Mouse (Mus musculus) forebrain, postnatal 0 days (tissue): ENCODE data around the gene Lactbl1. TPM values are rescaled to one million over a fixed set of nuclear protein-coding genes. Genes with fewer than 3 reads are reported as not detected.

Source experiments
- ATAC-seq: fragments of 200-750 bp; cut with Nextera tagmentation; 2 replicates; pipeline ENCODE4 v1.8.0; 2017; ENCODE audit warnings: mild to moderate bottlenecking, moderate library complexity
- DNase-seq: peaks from one replicate; pipeline ENCODE4 v3.0.0-alpha.2; 2015
- H3K27ac ChIP-seq: fragments of 300-500 bp; sonication (generic); 2 replicates; pipeline ENCODE4 v1.5.1; 2014; ENCODE audit warnings: low read depth, mild to moderate bottlenecking, antibody characterized with exemption, low read length, moderate library complexity, mixed read lengths
- H3K27me3 ChIP-seq: fragments of 300-500 bp; sonication (generic); 2 replicates; pipeline ENCODE4 v1.6.1; 2014; ENCODE audit warnings: mild to moderate bottlenecking, low read length, mixed read lengths; ENCODE audit not compliant: insufficient read depth
- H3K36me3 ChIP-seq: fragments of 300-500 bp; sonication (generic); 2 replicates; pipeline ENCODE4 v1.6.1; 2014; ENCODE audit warnings: mild to moderate bottlenecking, moderate library complexity; ENCODE audit not compliant: insufficient read depth
- H3K4me1 ChIP-seq: fragments of 300-500 bp; sonication (generic); 2 replicates; pipeline ENCODE4 v1.6.1; 2014; ENCODE audit warnings: antibody characterized with exemption; ENCODE audit not compliant: insufficient read depth
- H3K4me2 ChIP-seq: fragments of 300-500 bp; sonication (generic); 2 replicates; pipeline ENCODE4 v1.6.1; 2014; ENCODE audit warnings: low read depth, mild to moderate bottlenecking, moderate library complexity
- H3K4me3 ChIP-seq: fragments of 300-500 bp; sonication (generic); 2 replicates; pipeline ENCODE4 v1.5.1; 2014; ENCODE audit warnings: low read depth, low read length, mixed read lengths
- H3K9ac ChIP-seq: fragments of 300-500 bp; sonication (generic); 2 replicates; pipeline ENCODE4 v1.6.1; 2014; ENCODE audit warnings: mild to moderate bottlenecking
- H3K9me3 ChIP-seq: fragments of 300-500 bp; sonication (generic); 2 replicates; pipeline ENCODE4 v1.6.1; 2016; ENCODE audit warnings: low read length
- CTCF ChIP-seq: sonication (generic); IDR thresholded peaks from 2 replicates; pipeline ENCODE4 v1.5.1; 2016; ENCODE audit warnings: antibody characterized with exemption, control low read depth, low read depth
- WGBS: fragments of 180-500 bp; shearing (Covaris S2); extraction: QIAGEN DNeasy Blood & Tissue Kit; methylation state at CpG from one replicate; pipeline ENCODE4 v1.1.7; 2014; 5-methylcytosine and 5-hydroxymethylcytosine counted together
- polyA plus RNA-seq: library from polyadenylated mRNA; unstranded; fragments of >200 nt; fragmentation: Nextera tagmentation; extraction: Ambion mirVana; gene quantifications from 2 replicates; pipeline ENCODE4 v1.2.1, GENCODE M21; 2015
- total RNA-seq: library from RNA; depleted of rRNA; stranded (reverse); fragments of >200 nt; gene quantifications from 2 replicates; pipeline ENCODE4 v1.2.3, GENCODE M21; 2014; rRNA removed

Gene Lactbl1
- total RNA-seq (0.15 and 0.24 TPM in 2 replicates), polyA plus RNA-seq (0.05 and 0.10 TPM in 2 replicates)

- no peak within 1 kb of the TSS for H3K4me3 ChIP-seq
- DNase-seq = no peak
- no peaks in the 10 kb centered on the region for H3K9me3 ChIP-seq
- no peak for TF ChIP-seq CTCF
- no peak within 1 kb of the TSS for H3K4me2 ChIP-seq
- H3K4me1 ChIP-seq = no peaks in the 10 kb centered on the region
- no peaks in the 10 kb centered on the region for H3K27me3 ChIP-seq
- 26% methylated on average over 6 of the region's 6 CpGs for WGBS
- no peak within 1 kb of the TSS for H3K9ac ChIP-seq
- no peak within 1 kb of the TSS for H3K27ac ChIP-seq
- no peaks in the 10 kb centered on the region for H3K36me3 ChIP-seq
- ATAC-seq = no peak
Measured at GRCm38 (mm10) chr4:136622388-136622787, at the start of gene Lactbl1. Gene Lactbl1, plus strand, starts transcription at chr4:136622621.

GRCm38 (mm10) chr4:136581885-136582284, 40.5 kb upstream of the Lactbl1 start:
- H3K27ac ChIP-seq = no peak overlapping the region
- no peak for TF ChIP-seq CTCF
- WGBS = 95% methylated on average over 3 of the region's 3 CpGs

GRCm38 (mm10) chr4:136587221-136587827, 35.1 kb upstream of the Lactbl1 start:
- DNase-seq (no peak), ATAC-seq (no peak)
- H3K27me3 ChIP-seq = no peaks in the 10 kb centered on the region
- no peak overlapping the region for H3K4me3 ChIP-seq
- H3K4me2 ChIP-seq = no peak overlapping the region
- H3K27ac ChIP-seq = no peak overlapping the region
- no peak for TF ChIP-seq CTCF
- no peaks in the 10 kb centered on the region for H3K9me3 ChIP-seq
- H3K9ac ChIP-seq = no peak overlapping the region
- no peaks in the 10 kb centered on the region for H3K4me1 ChIP-seq
- H3K36me3 ChIP-seq = peaks cover 2% of the 10 kb centered on the region; the same call in 1 of the 2 replicates
- 88% methylated on average over 4 of the region's 4 CpGs for WGBS

More at GRCm38 (mm10) chr4:136581885-136582284, 40.5 kb upstream of the Lactbl1 start:
- H3K27me3 ChIP-seq = no peaks in the 10 kb centered on the region
- H3K9me3 ChIP-seq = no peaks in the 10 kb centered on the region
- DNase-seq (no peak), ATAC-seq (no peak)
- no peaks in the 10 kb centered on the region; the same call in 1 of the 2 replicates for H3K36me3 ChIP-seq
- no peaks in the 10 kb centered on the region for H3K4me1 ChIP-seq
- H3K4me2 ChIP-seq = no peak overlapping the region
- no peak overlapping the region for H3K4me3 ChIP-seq
- H3K9ac ChIP-seq = no peak overlapping the region

- 96% methylated on average over 4 of the region's 4 CpGs for WGBS
- Histone ChIP-seq H3K9ac (no peak overlapping the region), H3K4me2 (no peak overlapping the region), H3K36me3 (peaks cover 2% of the 10 kb centered on the region; the same call in 1 of the 2 replicates), H3K27me3 (no peaks in the 10 kb centered on the region), H3K4me1 (no peaks in the 10 kb centered on the region), H3K27ac (no peak overlapping the region), H3K4me3 (no peak overlapping the region), H3K9me3 (no peaks in the 10 kb centered on the region)
- TF ChIP-seq CTCF = no peak
- ATAC-seq (no peak), DNase-seq (no peak)
Measured at GRCm38 (mm10) chr4:136588003-136588402, 34.4 kb upstream of the Lactbl1 start.

- DNase-seq = no peak
- Histone ChIP-seq H3K36me3 (peaks cover 2% of the 10 kb centered on the region; the same call in 1 of the 2 replicates), H3K9ac (no peak overlapping the region), H3K9me3 (no peaks in the 10 kb centered on the region), H3K4me1 (no peaks in the 10 kb centered on the region), H3K4me2 (no peak overlapping the region), H3K27ac (no peak overlapping the region), H3K4me3 (no peak overlapping the region), H3K27me3 (no peaks in the 10 kb centered on the region)
- no peak for ATAC-seq
- TF ChIP-seq CTCF = no peak
- 70% methylated on average over 4 of the region's 4 CpGs for WGBS
Measured at GRCm38 (mm10) chr4:136592111-136592510, 30.3 kb upstream of the Lactbl1 start.

GRCm38 (mm10) chr4:136594006-136594405, 28.4 kb upstream of the Lactbl1 start:
- Histone ChIP-seq H3K36me3 (peaks cover 2% of the 10 kb centered on the region; the same call in 1 of the 2 replicates), H3K27me3 (no peaks in the 10 kb centered on the region), H3K27ac (no peak overlapping the region), H3K9me3 (no peaks in the 10 kb centered on the region), H3K9ac (no peak overlapping the region), H3K4me3 (no peak overlapping the region), H3K4me2 (no peak overlapping the region), H3K4me1 (0 out of 2 replicates have a peak, but pooled peaks cover 5% of the 10 kb centered on the region)
- no peak for ATAC-seq
- 87% methylated on average over 2 of the region's 2 CpGs for WGBS
- TF ChIP-seq CTCF = no peak
- no peak for DNase-seq

- Histone ChIP-seq H3K9me3 (no peaks in the 10 kb centered on the region), H3K27ac (no peak overlapping the region), H3K4me2 (no peak overlapping the region), H3K4me1 (peaks cover 6% of the 10 kb centered on the region; the same call in 1 of the 2 replicates), H3K36me3 (peaks cover 2% of the 10 kb centered on the region; the same call in 1 of the 2 replicates), H3K4me3 (no peak overlapping the region), H3K9ac (no peak overlapping the region), H3K27me3 (no peaks in the 10 kb centered on the region)
- ATAC-seq = no peak
- WGBS = 81% methylated on average over 6 of the region's 6 CpGs
- no peak for DNase-seq
- no peak for TF ChIP-seq CTCF
Measured at GRCm38 (mm10) chr4:136595221-136595620, 27.2 kb upstream of the Lactbl1 start.
